Mouse (Mus musculus): Measurements from ENCODE around the gene Cdkn1a.

GRCm38 (mm10) chr17:29129341-29129740 lies 38.6 kb downstream of the Cdkn1a start:
- no peak for TF ChIP-seq CTCF (conservative IDR thresholded peaks at IDR 0.05; ENCODE audit: low read length)
- TF ChIP-seq POU5F1 (IDR thresholded peaks at IDR 0.05; ENCODE audit: borderline replicate concordance, low read length), result no peak
